Mouse (Mus musculus) embryo, embryonic 11 days (tissue): ENCODE data around the gene Dnah5.
"Not testable (repeated sequence)": the region's sequence is repeated elsewhere in the genome, so short reads cannot be mapped to it uniquely, and the experiment has no call there.

Experiments
- DNase-seq: peaks from one replicate; pipeline ENCODE4 v3.0.0-alpha.2; 2015

Gene Dnah5

GRCm38 (mm10) chr15:28307884-28308283 is 104.3 kb downstream of the Dnah5 start:
- DNase-seq, result no peak

GRCm38 (mm10) chr15:28310516-28310915 is 107.0 kb downstream of the Dnah5 start:
- DNase-seq, result no peak

DNA sequence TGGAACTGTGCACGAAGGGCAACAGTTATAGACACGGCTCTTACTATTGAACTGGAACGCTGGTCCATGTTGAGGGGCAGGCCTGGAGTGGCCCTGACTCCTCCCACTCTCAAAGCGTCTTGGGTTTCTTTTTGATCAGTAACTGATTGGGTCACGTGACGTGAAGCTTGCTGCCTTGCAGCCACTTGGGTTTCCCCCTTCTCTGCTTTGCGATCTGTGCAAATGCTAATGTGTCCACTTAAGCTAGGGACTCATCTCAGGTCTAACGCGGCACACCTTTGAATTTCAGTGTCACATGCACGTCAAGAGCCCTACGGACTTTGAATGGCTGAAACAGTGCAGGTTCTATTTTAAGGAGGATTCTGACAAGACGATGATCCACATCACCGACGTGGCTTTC is 109.9 kb downstream of the Dnah5 start:
- no peak for DNase-seq

DNA sequence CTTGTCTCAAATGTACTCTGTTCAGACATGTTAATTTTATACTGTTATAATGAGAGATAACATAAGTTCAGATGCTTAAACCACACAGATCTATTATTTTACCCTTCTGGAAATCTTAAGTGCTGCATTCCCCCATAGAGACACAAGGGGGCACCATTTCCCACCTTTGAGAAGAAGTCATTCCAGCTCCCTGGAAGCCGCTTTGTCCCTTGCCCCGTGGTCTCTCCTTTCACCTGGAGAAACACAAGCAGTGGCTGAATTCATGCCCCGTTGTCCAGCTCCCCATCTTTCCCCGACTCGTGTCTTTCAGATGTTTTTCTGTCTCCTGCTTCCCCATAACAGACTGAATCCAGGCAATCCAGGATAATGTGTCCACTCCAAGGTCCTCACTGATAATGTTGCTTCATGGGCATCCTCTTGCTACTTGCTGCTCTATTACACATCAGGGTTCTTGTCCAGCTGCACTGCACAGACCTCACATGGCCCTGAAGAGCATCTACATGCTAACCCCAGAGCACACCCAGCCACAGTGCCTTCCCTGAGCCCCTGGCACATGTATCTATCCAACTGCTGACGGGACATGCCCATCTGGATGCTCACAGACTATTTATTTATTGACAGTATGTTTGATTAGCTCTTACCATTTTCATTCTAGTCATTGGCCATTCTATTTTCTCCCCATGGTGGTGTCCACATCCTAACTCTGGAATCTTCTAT is 112.4 kb downstream of the Dnah5 start:
- DNase-seq, result peak; percentile 74

DNA sequence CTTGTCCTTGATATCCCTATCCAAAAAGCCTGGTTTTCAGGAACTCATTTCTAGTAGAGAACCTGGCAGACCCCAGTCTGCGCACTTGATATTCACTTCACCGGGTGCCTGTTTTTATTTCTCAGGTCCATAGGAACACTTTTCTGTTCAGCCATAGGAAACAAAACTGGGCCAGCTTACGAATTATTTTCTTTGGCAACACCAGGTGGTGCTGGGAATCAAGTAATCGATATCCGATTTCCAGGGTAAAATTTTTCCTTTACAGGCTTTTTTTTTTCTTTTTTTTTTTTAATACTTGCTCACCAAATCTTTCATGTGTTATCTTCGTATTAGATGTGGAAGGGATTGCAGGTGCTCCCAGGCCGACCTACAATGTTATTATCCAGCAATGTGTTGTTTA is 119.0 kb downstream of the Dnah5 start:
- no peak for DNase-seq

DNA sequence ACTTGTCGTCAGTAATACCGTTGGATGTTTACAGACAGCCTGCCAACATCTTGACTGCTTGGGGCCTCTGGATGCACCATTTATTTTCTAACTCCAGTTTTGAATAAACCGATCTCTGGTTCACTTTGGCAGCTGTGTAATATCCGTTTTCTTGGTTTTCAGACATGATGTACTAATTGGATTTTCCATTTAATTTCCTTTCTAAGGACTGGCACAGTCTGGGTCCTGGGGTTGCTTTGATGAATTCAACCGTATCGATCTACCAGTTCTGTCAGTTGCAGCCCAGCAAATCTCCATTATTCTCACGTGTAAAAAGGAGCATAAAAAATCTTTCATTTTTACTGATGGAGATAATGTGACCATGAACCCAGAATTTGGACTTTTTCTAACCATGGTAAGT is 123.4 kb downstream of the Dnah5 start:
- no peak for DNase-seq

GRCm38 (mm10) chr15:28327441-28327840 is 123.9 kb downstream of the Dnah5 start:
- no peak for DNase-seq

- DNase-seq, result no peak
Measured at GRCm38 (mm10) chr15:28341151-28341550, 137.6 kb downstream of the Dnah5 start.

GRCm38 (mm10) chr15:28367561-28367960 is 164.0 kb downstream of the Dnah5 start:
- DNase-seq, result no peak

GRCm38 (mm10) chr15:28370431-28370830 is 166.9 kb downstream of the Dnah5 start:
- DNase-seq, result no peak

DNA sequence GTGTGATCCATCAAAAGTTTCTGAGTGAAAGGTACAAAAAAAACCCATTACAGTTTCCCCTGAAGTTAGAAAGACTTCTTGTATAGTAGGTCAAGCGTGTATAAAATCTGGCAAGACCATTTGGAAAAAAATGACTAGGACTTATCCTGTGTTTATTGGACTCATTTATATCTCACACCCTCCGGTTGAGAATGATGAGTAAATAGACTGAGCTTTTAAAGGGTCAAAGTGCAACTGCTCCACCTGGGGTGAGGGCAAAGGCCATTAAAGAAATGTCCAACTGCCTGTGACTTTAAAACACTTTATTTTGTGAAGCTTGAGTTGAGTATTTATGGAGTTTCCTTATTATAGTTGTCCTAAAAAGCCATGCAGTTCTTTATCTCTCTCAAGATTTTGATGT is 168.0 kb downstream of the Dnah5 start:
- DNase-seq, result no peak

GRCm38 (mm10) chr15:28374394-28374793 is 170.8 kb downstream of the Dnah5 start:
- DNase-seq, result no peak

DNA sequence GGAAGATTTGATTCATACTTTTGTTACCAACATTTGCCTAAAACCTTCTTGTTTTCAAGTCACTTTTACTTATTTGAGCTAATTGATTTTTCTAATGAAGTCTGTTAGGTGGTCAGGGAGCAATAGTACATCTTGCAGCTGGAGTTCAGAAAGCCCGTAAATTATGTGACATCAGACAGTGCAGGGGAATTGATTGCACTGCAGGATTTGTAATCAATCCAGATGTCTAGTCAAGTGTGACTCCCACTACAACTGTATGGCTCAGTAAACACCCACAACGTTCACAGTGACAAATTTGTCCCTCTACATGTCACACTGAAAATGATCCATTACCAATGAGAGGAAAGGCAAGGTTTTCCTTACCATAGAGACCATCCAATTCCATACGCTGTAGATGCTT is 177.4 kb downstream of the Dnah5 start:
- DNase-seq, result no peak

GRCm38 (mm10) chr15:28393723-28394122 is 190.2 kb downstream of the Dnah5 start:
- DNase-seq, result not testable (repeated sequence)

DNA sequence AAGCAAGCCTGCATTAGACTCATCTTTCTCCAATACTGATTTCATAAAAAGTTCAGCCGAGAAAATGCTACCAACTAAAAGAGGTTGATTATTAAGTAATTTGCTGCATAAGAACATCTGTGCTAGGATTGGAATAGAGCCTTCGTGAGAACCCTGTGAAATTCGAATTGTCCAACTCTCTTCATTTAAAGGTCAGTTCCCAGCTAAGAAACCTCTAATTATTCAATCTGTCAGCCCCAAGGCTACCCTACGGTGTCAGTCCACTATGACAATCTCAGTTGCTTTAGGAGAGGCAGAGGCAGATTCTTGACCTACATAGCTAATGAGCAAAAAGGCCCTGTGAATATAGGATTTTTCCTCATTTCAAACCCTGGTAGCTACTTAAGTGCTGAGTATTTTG is 191.9 kb downstream of the Dnah5 start:
- DNase-seq, result no peak

GRCm38 (mm10) chr15:28398472-28398871 is 194.9 kb downstream of the Dnah5 start:
- DNase-seq, result no peak

DNA sequence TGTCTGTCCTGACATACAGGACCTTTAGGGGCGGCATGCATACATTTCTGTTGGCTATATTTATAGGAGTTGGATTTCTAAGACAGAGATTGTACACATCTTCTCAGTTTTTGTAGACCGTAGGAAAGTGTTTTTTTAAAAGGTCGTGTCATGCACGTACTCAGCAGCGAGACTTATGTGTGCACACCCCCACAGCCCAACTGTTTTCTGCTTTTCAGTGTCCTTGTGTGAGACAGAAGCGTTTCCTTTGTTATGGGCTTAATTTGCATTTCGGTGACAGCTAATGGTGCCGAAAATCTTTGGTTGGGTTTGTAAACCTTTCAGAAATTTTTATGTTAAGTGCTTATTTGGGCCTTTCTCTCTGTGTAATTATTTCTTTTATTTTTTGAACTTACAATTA is 195.7 kb downstream of the Dnah5 start:
- DNase-seq, result no peak

DNA sequence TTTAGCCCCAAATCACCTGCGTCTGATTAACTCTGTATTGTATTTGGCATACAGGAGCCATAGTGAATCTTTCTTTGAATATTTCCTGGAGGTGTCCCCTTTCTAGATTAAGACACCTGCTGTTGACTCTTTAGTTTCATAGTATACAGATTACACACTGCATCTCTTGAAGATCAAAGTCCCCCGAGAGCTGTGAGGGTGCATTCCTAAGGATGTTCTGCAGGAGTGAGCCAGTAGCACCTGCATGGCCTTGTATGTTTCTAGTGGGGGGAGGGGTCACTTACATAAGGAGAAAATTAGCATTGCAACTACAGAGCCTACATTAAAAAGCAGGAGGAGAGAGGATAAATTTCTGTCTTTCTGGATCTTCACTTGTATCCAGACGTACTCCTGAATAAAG is 201.1 kb downstream of the Dnah5 start:
- no peak for DNase-seq

DNA sequence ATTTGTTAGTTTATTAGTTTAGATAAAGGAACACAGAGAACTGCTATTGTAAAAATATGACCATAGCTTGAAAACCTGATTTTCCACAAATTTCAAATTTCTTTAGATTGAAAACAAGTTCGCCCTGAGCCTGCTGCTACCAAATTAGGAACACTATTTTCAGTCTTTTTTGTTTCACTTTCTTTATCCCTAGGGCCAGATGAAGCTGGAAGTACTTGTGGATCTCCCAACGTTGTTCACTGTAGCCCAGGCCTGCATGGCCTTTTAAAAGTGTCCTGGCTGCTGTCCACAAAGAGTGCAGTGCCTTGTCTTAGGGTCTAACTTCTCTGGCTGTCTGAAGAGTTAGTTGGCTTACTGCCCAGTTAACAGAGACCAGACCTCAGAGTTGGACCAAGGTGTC is 201.6 kb downstream of the Dnah5 start:
- no peak for DNase-seq

DNA sequence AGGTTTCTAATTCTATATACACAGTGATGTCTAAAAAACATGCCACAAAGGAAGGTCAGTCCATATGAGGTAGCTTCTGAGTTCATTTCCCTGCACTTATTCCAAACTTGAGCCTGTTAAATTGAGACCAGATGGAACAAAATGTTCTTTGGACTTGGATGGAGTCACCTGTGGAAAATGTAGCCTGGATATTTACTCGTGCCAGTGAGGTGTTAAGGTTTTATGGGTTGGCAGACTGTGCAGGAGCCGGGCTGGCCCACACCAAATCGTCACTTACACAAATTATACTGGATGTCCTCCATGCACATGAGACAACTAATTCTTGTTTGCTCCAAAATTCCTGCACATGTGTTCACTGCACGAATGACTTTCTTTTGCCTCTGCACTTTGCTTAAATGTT is 236.2 kb downstream of the Dnah5 start:
- DNase-seq, result no peak

- DNase-seq, result no peak
Measured at GRCm38 (mm10) chr15:28444494-28444893, 240.9 kb downstream of the Dnah5 start.

GRCm38 (mm10) chr15:28461091-28461778 is 257.7 kb downstream of the Dnah5 start:
- DNase-seq, result not testable (repeated sequence)

- no peak for DNase-seq
Measured at GRCm38 (mm10) chr15:28466591-28467247, 263.2 kb downstream of the Dnah5 start.

DNA sequence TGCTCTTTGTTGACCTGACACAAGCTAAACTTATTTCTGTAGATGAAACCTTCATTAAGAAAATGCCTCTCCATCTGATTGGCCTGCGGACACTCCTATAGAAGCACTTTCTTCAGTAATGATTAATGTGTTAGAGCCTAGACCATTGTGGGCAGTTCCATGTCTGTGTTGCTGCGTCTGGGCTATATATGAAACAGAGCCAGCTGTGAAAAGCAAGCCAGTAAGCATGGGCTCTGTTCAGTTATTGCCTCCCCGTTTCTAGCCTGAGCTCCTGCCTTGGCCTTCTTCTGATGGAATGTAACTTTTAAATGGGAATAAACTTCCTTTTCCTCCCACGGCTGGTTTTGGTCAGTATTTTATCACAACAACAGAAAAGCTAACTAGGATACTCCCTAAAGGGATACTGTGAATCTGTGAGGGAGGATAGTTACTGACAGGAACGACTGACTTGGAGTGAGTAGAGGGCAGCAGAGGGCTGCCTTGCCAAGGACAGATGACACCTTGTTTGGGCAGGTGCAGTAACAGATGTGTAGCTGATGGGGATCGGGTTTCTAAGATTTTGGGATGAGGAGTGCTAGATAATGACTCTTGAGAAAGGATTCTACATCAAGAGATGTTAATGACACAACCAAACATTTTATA is 270.3 kb downstream of the Dnah5 start:
- DNase-seq, result no peak
